Mouse (Mus musculus) embryonic facial prominence, embryonic 13.5 days (tissue): ENCODE data around the gene Sccpdh. TPM values are rescaled to one million over a fixed set of nuclear protein-coding genes. Genes with fewer than 3 reads are reported as not detected.
A peak's percentile ranks its signal among the peaks of the same experiment; 100 is the strongest.

Experiments
- ATAC-seq: fragments of 200-750 bp; cut with Nextera tagmentation; 2 replicates; pipeline ENCODE4 v1.8.0; 2017; ENCODE audit warnings: low read depth; ENCODE audit not compliant: insufficient number of reproducible peaks, insufficient read depth, low FRiP score, low TSS enrichment
- H3K27ac ChIP-seq: fragments of 300-500 bp; sonication (generic); 2 replicates; pipeline ENCODE4 v1.5.1; 2015; ENCODE audit warnings: moderate library complexity, mild to moderate bottlenecking, inconsistent platforms
- H3K27me3 ChIP-seq: fragments of 300-500 bp; sonication (generic); 2 replicates; pipeline ENCODE4 v1.6.1; 2015; ENCODE audit warnings: mild to moderate bottlenecking, inconsistent platforms
- H3K36me3 ChIP-seq: fragments of 300-500 bp; sonication (generic); 2 replicates; pipeline ENCODE4 v1.6.1; 2015; ENCODE audit warnings: mild to moderate bottlenecking, inconsistent platforms
- H3K4me1 ChIP-seq: fragments of 300-500 bp; sonication (generic); 2 replicates; pipeline ENCODE4 v1.6.1; 2015; ENCODE audit warnings: inconsistent platforms
- H3K4me2 ChIP-seq: fragments of 300-500 bp; sonication (generic); 2 replicates; pipeline ENCODE4 v1.6.1; 2015; ENCODE audit warnings: moderate library complexity, mild to moderate bottlenecking, inconsistent platforms
- H3K4me3 ChIP-seq: fragments of 300-500 bp; sonication (generic); 2 replicates; pipeline ENCODE4 v1.5.1; 2015; ENCODE audit warnings: mild to moderate bottlenecking, inconsistent platforms
- H3K9ac ChIP-seq: fragments of 300-500 bp; sonication (generic); 2 replicates; pipeline ENCODE4 v1.6.1; 2015; ENCODE audit warnings: mild to moderate bottlenecking, inconsistent platforms
- H3K9me3 ChIP-seq: fragments of 300-500 bp; sonication (generic); 2 replicates; pipeline ENCODE4 v1.6.1; 2016; ENCODE audit warnings: inconsistent platforms
- WGBS: fragments of 180-500 bp; shearing (Covaris S2); methylation state at CpG from one replicate; pipeline ENCODE4 v1.1.7; 2015; ENCODE audit warnings: mixed read lengths; 5-methylcytosine and 5-hydroxymethylcytosine counted together
- polyA plus RNA-seq: library from polyadenylated mRNA; unstranded; fragments of >200 nt; fragmentation: Nextera tagmentation; extraction: Ambion mirVana; gene quantifications from 2 replicates; pipeline ENCODE4 v1.2.1, GENCODE M21; 2015

Gene Sccpdh
- polyA plus RNA-seq: 64.1 and 67.0 TPM in 2 replicates

GRCm38 (mm10) chr1:179668013-179668805 is at the start of gene Sccpdh:
TSS of gene Sccpdh (plus strand) at chr1:179668210.
- H3K9me3 ChIP-seq: no peaks in the 10 kb centered on the region
- peak within 1 kb of the TSS; percentile 90 for H3K9ac ChIP-seq
- H3K4me2 ChIP-seq: peak within 1 kb of the TSS; percentile 72
- H3K4me1 ChIP-seq: peaks cover 12% of the 10 kb centered on the region
- peak within 1 kb of the TSS; percentile 80 for H3K4me3 ChIP-seq
- H3K27me3 ChIP-seq: no peaks in the 10 kb centered on the region
- WGBS: under 1% methylated on average over 83 of the region's 84 CpGs
- peaks cover 17% of the 10 kb centered on the region; the same call in 1 of the 2 replicates for H3K36me3 ChIP-seq
- H3K27ac ChIP-seq: peak within 1 kb of the TSS; percentile 78
- peak; percentile 90 for ATAC-seq

GRCm38 (mm10) chr1:179622665-179623064 is 45.3 kb upstream of the Sccpdh start:
- H3K4me3 ChIP-seq: no peak overlapping the region
- H3K36me3 ChIP-seq: peaks cover 22% of the 10 kb centered on the region
- no peaks in the 10 kb centered on the region for H3K27me3 ChIP-seq
- H3K4me1 ChIP-seq: no peaks in the 10 kb centered on the region
- 90% methylated on average over 12 of the region's 12 CpGs for WGBS
- no peak overlapping the region for H3K4me2 ChIP-seq
- no peak overlapping the region for H3K27ac ChIP-seq
- no peak for ATAC-seq
- no peaks in the 10 kb centered on the region for H3K9me3 ChIP-seq
- no peak overlapping the region for H3K9ac ChIP-seq

GRCm38 (mm10) chr1:179623657-179624056 is 44.4 kb upstream of the Sccpdh start:
- H3K27ac ChIP-seq: no peak overlapping the region
- H3K4me2 ChIP-seq: no peak overlapping the region
- no peaks in the 10 kb centered on the region for H3K9me3 ChIP-seq
- no peak overlapping the region for H3K9ac ChIP-seq
- ATAC-seq: no peak
- peaks cover 22% of the 10 kb centered on the region for H3K36me3 ChIP-seq
- WGBS: 52% methylated on average over 4 of the region's 4 CpGs
- no peak overlapping the region for H3K4me3 ChIP-seq
- no peaks in the 10 kb centered on the region for H3K4me1 ChIP-seq
- no peaks in the 10 kb centered on the region for H3K27me3 ChIP-seq

- no peak overlapping the region for H3K4me3 ChIP-seq
- H3K4me2 ChIP-seq: no peak overlapping the region
- WGBS: 63% methylated on average over 4 of the region's 4 CpGs
- H3K36me3 ChIP-seq: peaks cover 19% of the 10 kb centered on the region
- no peak overlapping the region for H3K9ac ChIP-seq
- H3K27ac ChIP-seq: no peak overlapping the region
- no peaks in the 10 kb centered on the region for H3K4me1 ChIP-seq
- H3K9me3 ChIP-seq: no peaks in the 10 kb centered on the region
- ATAC-seq: no peak
- no peaks in the 10 kb centered on the region for H3K27me3 ChIP-seq
Measured at GRCm38 (mm10) chr1:179624354-179624753, 43.7 kb upstream of the Sccpdh start.

GRCm38 (mm10) chr1:179627855-179628254 is 40.2 kb upstream of the Sccpdh start:
- H3K4me1 ChIP-seq: no peaks in the 10 kb centered on the region
- H3K36me3 ChIP-seq: peaks cover 17% of the 10 kb centered on the region
- H3K4me3 ChIP-seq: no peak overlapping the region
- no peak overlapping the region for H3K4me2 ChIP-seq
- H3K27ac ChIP-seq: no peak overlapping the region
- H3K9me3 ChIP-seq: no peaks in the 10 kb centered on the region
- no peaks in the 10 kb centered on the region for H3K27me3 ChIP-seq
- H3K9ac ChIP-seq: no peak overlapping the region
- 88% methylated on average over 4 of the region's 4 CpGs for WGBS
- ATAC-seq: no peak

- no peak for ATAC-seq
- Histone ChIP-seq H3K36me3 (peaks cover 13% of the 10 kb centered on the region), H3K9ac (no peak overlapping the region), H3K27me3 (no peaks in the 10 kb centered on the region), H3K27ac (no peak overlapping the region), H3K4me2 (no peak overlapping the region), H3K9me3 (no peaks in the 10 kb centered on the region), H3K4me3 (no peak overlapping the region), H3K4me1 (no peaks in the 10 kb centered on the region)
- WGBS: 65% methylated on average over 8 of the region's 8 CpGs
Measured at GRCm38 (mm10) chr1:179628438-179629106, 39.4 kb upstream of the Sccpdh start.

GRCm38 (mm10) chr1:179629276-179629675 is 38.7 kb upstream of the Sccpdh start:
- H3K4me3 ChIP-seq: no peak overlapping the region
- no peak overlapping the region for H3K9ac ChIP-seq
- no peaks in the 10 kb centered on the region for H3K4me1 ChIP-seq
- peaks cover 13% of the 10 kb centered on the region for H3K36me3 ChIP-seq
- no peak overlapping the region for H3K4me2 ChIP-seq
- H3K27me3 ChIP-seq: no peaks in the 10 kb centered on the region
- H3K9me3 ChIP-seq: no peaks in the 10 kb centered on the region
- WGBS: 80% methylated on average over 5 of the region's 5 CpGs
- ATAC-seq: no peak
- no peak overlapping the region for H3K27ac ChIP-seq

GRCm38 (mm10) chr1:179632746-179633413 is 35.1 kb upstream of the Sccpdh start:
- whole genome bisulfite sequencing: 69% methylated on average over 11 of the region's 11 CpGs
- no peaks in the 10 kb centered on the region for H3K36me3 ChIP-seq
- no peak overlapping the region for H3K4me2 ChIP-seq
- no peaks in the 10 kb centered on the region for H3K9me3 ChIP-seq
- ATAC-seq: no peak
- H3K27ac ChIP-seq: no peak overlapping the region
- H3K9ac ChIP-seq: no peak overlapping the region
- no peaks in the 10 kb centered on the region for H3K4me1 ChIP-seq
- H3K4me3 ChIP-seq: no peak overlapping the region
- no peaks in the 10 kb centered on the region for H3K27me3 ChIP-seq

- Histone ChIP-seq H3K27me3 (no peaks in the 10 kb centered on the region), H3K4me2 (no peak overlapping the region), H3K4me1 (no peaks in the 10 kb centered on the region), H3K36me3 (no peaks in the 10 kb centered on the region), H3K4me3 (no peak overlapping the region), H3K27ac (no peak overlapping the region), H3K9me3 (no peaks in the 10 kb centered on the region), H3K9ac (no peak overlapping the region)
- WGBS: 29% methylated on average over 1 of the region's 1 CpGs
- ATAC-seq: no peak
Measured at GRCm38 (mm10) chr1:179633414-179633752, 34.6 kb upstream of the Sccpdh start.

- Histone ChIP-seq H3K4me1 (no peaks in the 10 kb centered on the region), H3K27ac (no peak overlapping the region), H3K4me3 (no peak overlapping the region), H3K27me3 (no peaks in the 10 kb centered on the region), H3K9ac (no peak overlapping the region), H3K36me3 (no peaks in the 10 kb centered on the region), H3K9me3 (no peaks in the 10 kb centered on the region), H3K4me2 (no peak overlapping the region)
- WGBS: 89% methylated on average over 3 of the region's 3 CpGs
- no peak for ATAC-seq
Measured at GRCm38 (mm10) chr1:179634159-179634558, 33.9 kb upstream of the Sccpdh start.

GRCm38 (mm10) chr1:179642726-179643125 is 25.3 kb upstream of the Sccpdh start:
- Histone ChIP-seq H3K9me3 (no peaks in the 10 kb centered on the region), H3K27me3 (no peaks in the 10 kb centered on the region), H3K4me2 (no peak overlapping the region), H3K4me3 (no peak overlapping the region), H3K9ac (no peak overlapping the region), H3K27ac (no peak overlapping the region), H3K36me3 (no peaks in the 10 kb centered on the region), H3K4me1 (peaks cover 11% of the 10 kb centered on the region; the same call in 1 of the 2 replicates)
- WGBS: 74% methylated on average over 4 of the region's 4 CpGs
- no peak for ATAC-seq
